Mouse (Mus musculus) CH12.LX (cell line): Measurements from ENCODE around the gene Ddah2. TPM values are rescaled to one million over a fixed set of nuclear protein-coding genes. Genes with fewer than 3 reads are reported as not detected.
A peak's percentile ranks its signal among the peaks of the same experiment; 100 is the strongest.

Experiments
- DNase-seq: peaks from one replicate; pipeline ENCODE4 v3.0.0-alpha.2; 2013; ENCODE audit errors: extremely low read depth
- H3K27ac ChIP-seq: 2 replicates; pipeline ENCODE4 v1.5.1; 2012; ENCODE audit warnings: low read depth, mild to moderate bottlenecking, control low read depth, moderate library complexity; ENCODE audit not compliant: insufficient read depth
- H3K27me3 ChIP-seq: replicated peaks from 2 replicates; pipeline ENCODE3; 2012; ENCODE audit warnings: inconsistent platforms
- H3K36me3 ChIP-seq, 2 experiments: replicated peaks in 1 of 2; 2 replicates each; pipeline versions ENCODE3 to v1.6.1; 2012; ENCODE audit warnings: inconsistent platforms in 1 of 2, low read length in 1 of 2, mild to moderate bottlenecking in 1 of 2, mixed read lengths in 1 of 2, moderate library complexity in 1 of 2; ENCODE audit not compliant: control insufficient read depth in 1 of 2, insufficient read depth in 1 of 2
- H3K4me1 ChIP-seq, 2 experiments: 2 replicates each; pipeline ENCODE4 v1.6.1; 2012; ENCODE audit warnings: inconsistent platforms in 1 of 2, moderate library complexity in 1 of 2; ENCODE audit not compliant: insufficient read depth in 2 of 2, control insufficient read depth in 1 of 2
- H3K4me2 ChIP-seq: 2 replicates; pipeline ENCODE4 v1.6.1; 2012; ENCODE audit warnings: low read depth, mild to moderate bottlenecking, control low read depth; ENCODE audit not compliant: poor library complexity, insufficient read depth, severe bottlenecking
- H3K4me3 ChIP-seq, 3 experiments: fragments of 150-350 bp in 1 of 3; sonication (generic) in 1 of 3; replicated peaks in 1 of 3; 2 replicates each; pipeline versions ENCODE3 to v1.5.1; 2011 to 2012; ENCODE audit warnings: low read depth in 2 of 3, low read length in 2 of 3, mild to moderate bottlenecking in 2 of 3, moderate library complexity in 2 of 3, control low read depth in 1 of 3, improper control_type of control experiment in 1 of 3, inconsistent platforms in 1 of 3, mixed read lengths in 1 of 3; ENCODE audit not compliant: poor library complexity in 1 of 3
- H3K79me2 ChIP-seq: replicated peaks from 2 replicates; pipeline ENCODE4 v1.6.1; 2012; ENCODE audit warnings: mild to moderate bottlenecking, moderate library complexity; ENCODE audit not compliant: control insufficient read depth, poor library complexity, insufficient read depth, severe bottlenecking; ENCODE audit errors: extremely low read depth
- H3K9ac ChIP-seq: 2 replicates; pipeline ENCODE4 v1.6.1; 2012; ENCODE audit warnings: low read depth, mild to moderate bottlenecking, control low read depth, moderate library complexity; ENCODE audit not compliant: insufficient read depth
- H3K9me3 ChIP-seq: replicated peaks from 2 replicates; pipeline ENCODE3; 2012; ENCODE audit warnings: low read length, inconsistent platforms, mixed read lengths
- BHLHE40 ChIP-seq: IDR thresholded peaks from 2 replicates; pipeline ENCODE4 v1.6.1; 2011; ENCODE audit warnings: mild to moderate bottlenecking, low read depth, low read length, improper control_type of control experiment
- GABPA ChIP-seq: IDR thresholded peaks from 2 replicates; pipeline ENCODE4 v1.6.1; 2012; ENCODE audit warnings: low read depth, low read length, improper control_type of control experiment, inconsistent platforms; ENCODE audit not compliant: insufficient replicate concordance
- MAX ChIP-seq: IDR thresholded peaks from 2 replicates; pipeline ENCODE4 v1.6.1; 2011; ENCODE audit warnings: low read length, improper control_type of control experiment
- MAZ ChIP-seq: IDR thresholded peaks from 2 replicates; pipeline ENCODE4 v1.6.1; 2012; ENCODE audit warnings: low read depth, mild to moderate bottlenecking, inconsistent platforms, low read length, improper control_type of control experiment, moderate library complexity
- MXI1 ChIP-seq: IDR thresholded peaks from 2 replicates; pipeline ENCODE4 v1.6.1; 2011; ENCODE audit warnings: mild to moderate bottlenecking, low read depth, low read length, improper control_type of control experiment
- MYC ChIP-seq: IDR thresholded peaks from 2 replicates; pipeline ENCODE4 v1.6.1; 2011; ENCODE audit warnings: low read depth, mild to moderate bottlenecking, improper control_type of control experiment, low read length
- PAX5 ChIP-seq: IDR thresholded peaks from 2 replicates; pipeline ENCODE4 v1.6.1; 2012; ENCODE audit warnings: low read length, inconsistent platforms, mixed read lengths
- POLR2A ChIP-seq: IDR thresholded peaks from 2 replicates; pipeline ENCODE4 v1.6.1; 2011; ENCODE audit warnings: low read depth, mild to moderate bottlenecking, improper control_type of control experiment, low read length
- SIN3A ChIP-seq: IDR thresholded peaks from 2 replicates; pipeline ENCODE4 v1.6.1; 2012; ENCODE audit warnings: low read length, improper control_type of control experiment, inconsistent platforms
- UBTF ChIP-seq: IDR thresholded peaks from 2 replicates; pipeline ENCODE4 v1.6.1; 2012; ENCODE audit warnings: low read depth, mild to moderate bottlenecking, inconsistent platforms, low read length, improper control_type of control experiment, moderate library complexity
- ZKSCAN1 ChIP-seq: IDR thresholded peaks from 2 replicates; pipeline ENCODE4 v1.6.1; 2012; ENCODE audit warnings: low read depth, inconsistent platforms, low read length, improper control_type of control experiment, borderline replicate concordance
- ZMIZ1 ChIP-seq: IDR thresholded peaks from 2 replicates; pipeline ENCODE4 v1.6.1; 2012; ENCODE audit warnings: low read depth, mild to moderate bottlenecking, inconsistent platforms, low read length, improper control_type of control experiment
- ZNF384 ChIP-seq: IDR thresholded peaks from 2 replicates; pipeline ENCODE4 v1.6.1; 2012; ENCODE audit warnings: low read depth, low read length, improper control_type of control experiment, inconsistent platforms
- dilution Hi-C: fragments of 300-500 bp; cut with MboI; formaldehyde crosslinking; loops from 2 replicates; pipeline ENCODE4 v1.14.3; 2020; ENCODE audit warnings: low sequenced_read_pairs; ENCODE audit not compliant: extremely low pct_unique_long_range_greater_than_20kb, extremely low pct_ligation_motif_present
- in situ Hi-C: fragments of 300-500 bp; cut with MboI; formaldehyde crosslinking; loops from 3 replicates; pipeline ENCODE4 v1.14.3; 2019; ENCODE audit warnings: low sequenced_read_pairs, low pct_ligation_motif_present, low pct_unique_long_range_greater_than_20kb, mixed read lengths
- polyA plus RNA-seq: library from polyadenylated mRNA; unstranded; fragments of >175 nt; gene quantifications from 2 replicates; pipeline ENCODE4 v1.2.1, GENCODE M21; 2012; ENCODE audit warnings: low read depth; ENCODE audit not compliant: insufficient read length
- total RNA-seq, 2 experiments: library from RNA; depleted of rRNA; stranded (reverse); fragments of 300-350 nt in 1 of 2; fragments of >200 nt in 1 of 2; gene quantifications; 2 replicates each; pipeline ENCODE4 v1.2.3; 2012 to 2014

The Ddah2 gene
- total and polyA plus RNA-seq, 3 experiments: 0.94 to 4.8 (median 3.4) TPM

GRCm38 (mm10) chr17:35094475-35095365 is 35.9 kb downstream of the Ddah2 start:
- H3K4me1 ChIP-seq: peaks cover 3 to 20% of the 10 kb centered on the region in 2 experiments
- DNase-seq: no peak
- H3K9me3 ChIP-seq: no peaks in the 10 kb centered on the region
- dilution Hi-C loops (no loop called here), in situ Hi-C loops (no loop called here)
- H3K36me3 ChIP-seq: peaks cover 42 to 85% of the 10 kb centered on the region in 2 experiments
- H3K4me2 ChIP-seq: no peak overlapping the region
- no peak overlapping the region for H3K9ac ChIP-seq
- H3K27me3 ChIP-seq: no peaks in the 10 kb centered on the region
- H3K4me3 ChIP-seq: no peak overlapping the region
- H3K79me2 ChIP-seq: no peaks in the 10 kb centered on the region; the same call in 1 of the 2 replicates
- no peak overlapping the region for H3K27ac ChIP-seq
- no peak for TF ChIP-seq ZKSCAN1
- no peak for TF ChIP-seq GABPA
- TF ChIP-seq ZNF384: peak; percentile 20; the same call in 1 of the 2 replicates
- TF ChIP-seq, all 38 proteins: peak for 1

- no peaks in the 10 kb centered on the region for H3K27me3 ChIP-seq
- in situ Hi-C loops (no loop called here), dilution Hi-C loops (no loop called here)
- DNase-seq: no peak
- TF ChIP-seq MAZ (no peak), ZNF384 (no peak), MXI1 (no peak), ZMIZ1 (no peak), MYC (no peak), UBTF (no peak), BHLHE40 (no peak), POLR2A (no peak), ZKSCAN1 (no peak), PAX5 (no peak), MAX (no peak), SIN3A (no peak)
- no peak overlapping the region for H3K9ac ChIP-seq
- peaks cover 57 to 90% of the 10 kb centered on the region in 2 experiments for H3K36me3 ChIP-seq
- H3K4me1 ChIP-seq: peaks cover 0 to 10% of the 10 kb centered on the region in 2 experiments; a peak in 2 of 4 replicates
- H3K9me3 ChIP-seq: no peaks in the 10 kb centered on the region
- H3K79me2 ChIP-seq: no peaks in the 10 kb centered on the region
- H3K4me2 ChIP-seq: no peak overlapping the region
- H3K27ac ChIP-seq: no peak overlapping the region
- no peak overlapping the region for H3K4me3 ChIP-seq
These were observed 37.8 kb downstream of the Ddah2 start for GRCm38 (mm10) chr17:35096597-35096996.
